Mouse (Mus musculus): Measurements from ENCODE around the gene Pdzrn4. TPM values are rescaled to one million over a fixed set of nuclear protein-coding genes. Genes with fewer than 3 reads are reported as not detected.
"Not testable (repeated sequence)": the region's sequence is repeated elsewhere in the genome, so short reads cannot be mapped to it uniquely, and the experiment has no call there.

The Pdzrn4 gene
- polyA plus RNA-seq (2017; shearing (Covaris generic)) = under 1 TPM in 1 of 2 experiments, not detected in 1; 0.12 TPM

DNA sequence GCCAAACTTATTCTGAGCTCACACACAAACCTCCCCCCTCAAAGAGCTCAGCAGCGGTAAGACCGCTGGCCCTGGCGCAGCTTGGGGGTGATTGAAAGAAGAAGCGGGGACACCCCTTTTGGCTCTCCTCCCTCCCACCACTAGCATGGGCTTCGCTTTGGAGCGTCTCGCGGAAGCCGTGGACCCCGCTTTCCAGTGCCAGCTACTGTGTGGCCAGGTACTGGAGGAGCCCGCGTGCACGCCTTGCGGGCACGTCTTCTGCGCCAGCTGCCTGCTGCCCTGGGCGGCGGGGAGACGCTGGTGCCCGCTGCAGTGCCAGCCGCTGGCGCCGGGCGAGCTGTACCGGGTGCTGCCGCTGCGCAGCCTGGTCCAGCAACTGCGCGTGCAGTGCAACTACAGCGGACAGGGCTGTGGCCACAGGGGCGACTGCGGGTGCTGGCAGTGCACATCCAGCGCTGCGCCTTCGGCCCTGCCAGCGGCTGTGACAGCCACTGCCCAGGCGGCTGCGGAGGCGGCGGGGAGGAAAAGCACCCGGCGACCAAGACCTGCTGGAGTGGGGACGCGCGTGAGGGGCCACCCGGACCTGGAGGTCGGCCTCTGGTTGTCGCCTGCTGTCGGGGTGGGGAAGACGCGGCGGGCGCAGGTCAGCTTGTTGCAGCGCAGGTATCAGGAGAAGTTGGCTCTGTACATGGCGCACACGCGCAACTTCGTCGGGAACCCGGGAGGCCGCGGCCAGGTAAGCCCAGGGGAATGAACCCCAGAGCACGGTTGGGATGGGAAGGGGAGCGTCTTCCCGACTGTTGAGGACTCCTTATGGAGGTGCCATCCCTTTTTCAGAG lies at the start of gene Pdzrn4:
TSS of gene Pdzrn4 (plus strand) at position 112 of the 839 bp plus-strand sequence.
- ATAC-seq = no peak

DNA sequence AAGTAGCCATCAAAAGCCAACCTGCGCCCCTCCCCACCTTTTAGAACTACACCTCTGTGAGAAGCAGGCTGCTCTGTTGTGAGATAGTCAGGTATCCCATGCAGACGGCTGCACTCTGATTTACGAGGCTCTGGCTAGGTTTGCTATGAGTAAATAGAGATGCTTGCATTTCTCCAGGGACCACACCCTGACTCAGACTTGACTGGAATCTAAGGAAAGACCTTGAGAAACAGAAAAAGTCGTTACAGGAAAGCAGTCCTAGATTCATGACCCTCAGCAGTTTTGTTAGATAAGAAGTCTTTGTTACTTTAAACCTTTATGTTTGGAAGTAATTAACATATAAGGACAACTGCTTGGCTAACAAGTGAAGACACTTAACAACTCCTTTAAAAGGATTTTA lies 49.3 kb upstream of the Pdzrn4 start:
- no peak for ATAC-seq

GRCm38 (mm10) chr15:92347902-92348301 lies 48.8 kb upstream of the Pdzrn4 start:
- no peak for ATAC-seq

GRCm38 (mm10) chr15:92348453-92348852 lies 48.2 kb upstream of the Pdzrn4 start:
- not testable (repeated sequence) for ATAC-seq

- no peak for ATAC-seq
Observed at GRCm38 (mm10) chr15:92364153-92364552, 32.5 kb upstream of the Pdzrn4 start.

DNA sequence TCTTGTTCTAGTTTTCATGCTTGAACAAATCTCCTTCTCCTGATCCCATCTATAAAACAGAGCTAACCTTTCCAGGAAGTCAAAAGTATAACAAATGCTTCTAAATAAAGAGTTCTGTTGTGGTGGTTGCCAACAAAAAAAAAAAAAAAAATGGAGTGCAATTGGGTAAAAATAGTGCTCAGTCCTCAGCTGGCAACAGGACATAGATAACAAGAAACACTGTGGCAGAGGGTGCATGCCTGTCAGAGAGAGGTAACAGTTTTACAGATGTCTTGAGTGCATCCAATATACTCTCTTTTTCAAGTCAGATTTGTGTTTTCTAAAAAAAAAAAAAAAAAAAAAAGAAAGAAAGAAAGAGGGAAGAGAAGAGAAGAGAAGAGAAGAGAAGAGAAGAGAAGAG lies 32.1 kb upstream of the Pdzrn4 start:
- no peak for ATAC-seq

- ATAC-seq = no peak
Observed at GRCm38 (mm10) chr15:92394811-92395210, 1.9 kb upstream of the Pdzrn4 start.

DNA sequence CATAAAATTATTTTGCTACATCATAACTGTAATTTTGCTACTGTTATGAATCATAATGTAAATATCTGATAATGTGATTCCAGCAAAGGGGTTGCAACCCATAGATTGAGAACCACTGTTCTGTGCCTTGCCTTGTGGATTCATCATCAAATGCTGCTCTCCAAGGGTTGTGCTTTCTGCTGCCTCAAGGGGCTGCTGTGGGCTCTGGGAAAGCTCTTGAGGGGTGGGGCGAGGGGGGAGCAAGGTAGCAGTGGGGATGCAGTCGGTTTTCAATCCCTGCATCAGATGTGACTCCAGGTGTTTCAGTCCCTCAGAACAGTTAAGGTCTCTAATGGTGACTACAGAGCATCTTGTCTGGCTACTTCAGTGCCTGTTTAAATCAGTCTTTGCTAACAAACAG lies 2.1 kb downstream of the Pdzrn4 start:
- ATAC-seq = no peak

DNA sequence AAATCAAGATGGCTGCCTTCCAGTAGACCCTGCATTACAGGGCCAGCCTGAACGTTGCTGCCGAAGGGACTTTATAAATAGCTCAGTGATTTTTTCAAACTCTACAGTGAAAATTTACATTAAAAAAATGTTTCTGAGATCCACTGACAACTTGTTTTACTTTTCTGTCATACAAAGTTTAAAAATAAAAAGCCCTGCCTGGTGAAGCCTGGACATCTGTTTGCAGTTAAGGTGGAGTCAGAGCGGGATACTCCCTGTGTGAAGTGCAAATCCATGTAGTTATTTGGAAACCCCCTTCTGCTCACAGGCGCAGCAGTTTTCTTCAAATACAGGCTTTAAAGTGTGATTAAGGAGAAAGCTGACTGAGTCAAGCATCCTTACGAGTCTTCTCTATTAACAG lies 2.6 kb downstream of the Pdzrn4 start:
- no peak for ATAC-seq

DNA sequence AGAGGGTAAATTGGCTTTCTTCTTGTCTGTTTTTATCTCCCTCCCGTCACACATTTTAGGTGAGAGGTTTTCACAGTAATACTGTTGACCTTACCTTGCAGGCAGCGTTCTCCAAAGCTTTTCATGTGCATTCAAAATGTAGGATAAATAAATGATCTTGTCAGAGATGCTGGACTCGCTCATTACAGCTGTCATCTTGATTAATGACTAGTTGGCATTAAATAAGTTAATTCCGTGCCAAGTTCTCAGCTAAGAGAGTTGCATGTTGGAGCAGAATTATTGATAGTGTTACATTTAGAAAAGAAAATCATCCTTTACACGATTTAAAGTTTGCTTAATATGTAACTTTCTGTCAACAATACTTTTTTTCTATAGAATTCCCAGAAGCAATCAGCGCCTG lies 4.9 kb downstream of the Pdzrn4 start:
- ATAC-seq = no peak

- no peak for ATAC-seq
Observed at GRCm38 (mm10) chr15:92415323-92415722, 18.6 kb downstream of the Pdzrn4 start.

GRCm38 (mm10) chr15:92416141-92416540 lies 19.5 kb downstream of the Pdzrn4 start:
- no peak for ATAC-seq

DNA sequence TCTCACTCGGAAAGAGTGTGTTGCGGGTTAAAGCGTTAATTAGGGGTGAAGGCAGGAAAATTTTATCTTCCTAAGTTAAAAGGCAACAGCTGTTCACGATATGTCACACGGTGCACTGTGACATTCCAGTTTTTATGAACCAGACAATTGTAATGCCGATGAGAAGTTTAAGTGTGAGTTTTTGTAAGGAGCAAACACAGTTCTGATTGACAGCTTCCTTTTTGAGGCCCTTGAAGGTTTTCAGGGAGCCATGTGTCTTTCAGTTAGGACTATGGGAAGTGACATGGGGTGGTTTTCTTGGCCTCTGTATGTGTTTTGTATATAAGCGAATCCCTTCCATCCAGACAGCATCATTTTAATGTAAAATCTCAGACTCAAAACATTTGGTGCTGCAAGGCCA lies 20.0 kb downstream of the Pdzrn4 start:
- ATAC-seq = no peak

DNA sequence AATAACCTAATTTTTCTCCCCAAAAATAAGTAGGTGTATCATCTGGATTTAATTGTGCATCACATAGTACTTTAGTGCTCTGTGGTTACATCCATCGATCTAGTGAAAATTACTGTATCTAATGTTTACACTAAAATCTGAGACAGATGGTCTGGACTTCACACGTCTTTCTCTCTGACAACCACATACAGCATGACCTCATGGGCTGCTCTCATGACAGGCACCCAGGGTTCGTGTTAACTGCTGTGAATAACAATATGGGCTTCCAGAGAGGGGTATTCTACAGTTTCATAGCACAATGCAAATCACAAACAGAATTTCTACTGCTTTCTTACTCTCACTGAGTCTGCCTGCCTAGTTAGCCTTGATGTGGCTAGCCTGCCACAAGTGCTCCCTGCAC lies 20.4 kb downstream of the Pdzrn4 start:
- no peak for ATAC-seq

- ATAC-seq = no peak
Observed at GRCm38 (mm10) chr15:92434605-92435004, 37.9 kb downstream of the Pdzrn4 start.

- ATAC-seq = no peak
Observed at GRCm38 (mm10) chr15:92435306-92435705, 38.6 kb downstream of the Pdzrn4 start.

GRCm38 (mm10) chr15:92441630-92442180 lies 45.0 kb downstream of the Pdzrn4 start:
- no peak for ATAC-seq

- ATAC-seq = no peak
Observed at GRCm38 (mm10) chr15:92447708-92448147, 51.0 kb downstream of the Pdzrn4 start.

DNA sequence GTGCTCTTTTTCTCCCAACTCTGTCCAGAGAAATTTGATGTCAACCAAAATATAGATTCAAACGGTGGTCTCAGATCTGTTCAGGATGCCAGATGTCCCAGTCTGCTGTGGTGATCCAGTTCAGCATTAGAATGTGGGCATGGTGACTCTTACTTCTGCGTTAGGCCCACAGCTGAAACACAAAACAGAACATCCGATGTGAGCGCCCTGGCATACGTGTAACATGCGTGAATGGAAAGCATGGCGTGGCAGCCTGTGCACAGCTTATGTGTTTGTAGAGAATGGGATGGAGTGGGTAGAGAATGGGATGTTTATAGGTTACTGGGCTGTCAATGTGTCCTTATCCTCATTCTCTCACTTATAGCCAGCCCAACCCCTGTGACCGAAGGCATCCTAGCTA lies 52.4 kb downstream of the Pdzrn4 start:
- no peak for ATAC-seq

- ATAC-seq = no peak
Observed at GRCm38 (mm10) chr15:92452620-92453019, 55.9 kb downstream of the Pdzrn4 start.

DNA sequence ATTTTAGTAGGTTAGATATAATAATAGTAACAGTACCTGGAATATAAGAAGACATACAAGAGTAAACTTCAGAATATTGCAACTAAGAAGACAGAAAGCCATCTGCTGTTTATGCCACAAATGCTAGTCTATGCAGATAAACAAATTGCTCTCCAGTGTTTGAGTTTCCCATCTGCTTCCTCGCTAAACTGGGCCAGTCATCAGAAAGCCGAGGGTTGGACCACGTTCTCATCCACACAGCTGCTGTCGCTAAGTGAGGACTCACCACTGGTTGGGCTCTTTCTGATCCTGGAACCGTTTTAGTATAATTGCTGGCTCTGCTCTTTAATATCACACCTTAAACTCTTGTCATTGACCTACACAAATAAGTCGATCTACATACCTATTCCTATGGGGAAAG lies 85.5 kb downstream of the Pdzrn4 start:
- no peak for ATAC-seq

- ATAC-seq = no peak
Observed at GRCm38 (mm10) chr15:92491376-92491775, 94.7 kb downstream of the Pdzrn4 start.

DNA sequence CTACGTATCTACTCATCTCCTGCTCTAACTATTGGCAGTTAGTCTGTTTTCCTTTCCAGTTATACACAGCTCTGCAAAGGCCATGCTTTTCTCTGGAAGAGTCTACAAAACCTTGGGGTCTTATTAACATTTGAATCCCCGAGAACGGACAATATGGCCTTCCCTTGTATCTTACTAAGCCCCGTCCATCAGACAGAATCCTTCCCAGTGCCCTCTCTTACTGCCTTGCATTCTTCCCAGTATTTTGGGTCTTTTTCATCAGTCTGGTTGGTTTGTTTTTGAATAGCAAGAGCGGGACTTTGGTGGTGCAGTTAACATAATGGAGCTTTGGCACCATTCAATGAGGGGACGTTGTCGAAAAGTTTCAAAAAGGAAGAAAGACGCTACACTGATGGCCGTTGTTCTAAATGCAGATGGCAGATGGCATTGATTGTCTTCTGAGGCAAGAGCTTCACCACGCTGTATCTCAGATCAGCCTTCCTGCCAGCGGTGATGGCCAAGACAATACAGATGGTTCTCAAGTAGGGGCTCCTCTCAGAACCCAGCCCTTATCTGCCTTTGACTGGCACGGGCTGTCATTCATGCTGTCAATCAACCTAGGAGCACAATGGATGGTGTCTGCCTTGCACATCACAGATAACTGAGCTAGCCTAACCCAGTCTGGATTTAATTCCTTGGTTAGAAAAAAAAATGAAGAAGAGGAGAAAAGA lies 98.9 kb downstream of the Pdzrn4 start:
- ATAC-seq = no peak
